Mouse (Mus musculus): Measurements from ENCODE around the gene Epb41l1. TPM values are rescaled to one million over a fixed set of nuclear protein-coding genes. Genes with fewer than 3 reads are reported as not detected.

The Epb41l1 gene
- total and polyA plus RNA-seq, 2 experiments from 2014 or later = 12.7 to 261 TPM

GRCm38 (mm10) chr2:156432874-156433868 is 12.5 kb downstream of the Epb41l1 start:
- H3K4me2 ChIP-seq (ENCODE audit: low read depth, low read length, poor library complexity, severe bottlenecking) = no peak overlapping the region
- H3K9ac ChIP-seq (replicated peaks; ENCODE audit: low read length, poor library complexity, severe bottlenecking) = no peak overlapping the region
- whole genome bisulfite sequencing = 46% methylated on average over 9 of the region's 9 CpGs
- H3K9me3 ChIP-seq (ENCODE audit: low read length) = no peaks in the 10 kb centered on the region
- no peaks in the 10 kb centered on the region for H3K27me3 ChIP-seq (ENCODE audit: insufficient read depth, low read length)
- H3K27ac ChIP-seq (ENCODE audit: low read depth, low read length) = no peak overlapping the region
- ATAC-seq (ENCODE audit: low FRiP score) (no peak), DNase-seq (ENCODE audit: low spot score) (no peak)
- no peaks in the 10 kb centered on the region for H3K4me1 ChIP-seq (ENCODE audit: insufficient read depth, low read length)
- TF ChIP-seq CTCF (IDR thresholded peaks at IDR 0.05) = no peak
- no peaks in the 10 kb centered on the region for H3K36me3 ChIP-seq (ENCODE audit: insufficient read depth, low read length)
- H3K4me3 ChIP-seq (ENCODE audit: low read depth, low read length) = no peak overlapping the region

GRCm38 (mm10) chr2:156437637-156438036 is 16.9 kb downstream of the Epb41l1 start:
- no peaks in the 10 kb centered on the region for H3K4me1 ChIP-seq (ENCODE audit: insufficient read depth, low read length)
- 91% methylated on average over 11 of the region's 11 CpGs for WGBS
- no peak overlapping the region for H3K9ac ChIP-seq (replicated peaks; ENCODE audit: low read length, poor library complexity, severe bottlenecking)
- no peaks in the 10 kb centered on the region for H3K9me3 ChIP-seq (ENCODE audit: low read length)
- no peaks in the 10 kb centered on the region for H3K27me3 ChIP-seq (ENCODE audit: insufficient read depth, low read length)
- H3K36me3 ChIP-seq (ENCODE audit: insufficient read depth, low read length) = peaks cover 13% of the 10 kb centered on the region; the same call in 1 of the 2 replicates
- H3K27ac ChIP-seq (ENCODE audit: low read depth, low read length) = no peak overlapping the region
- ATAC-seq (ENCODE audit: low FRiP score) (no peak), DNase-seq (ENCODE audit: low spot score) (no peak)
- H3K4me2 ChIP-seq (ENCODE audit: low read depth, low read length, poor library complexity, severe bottlenecking) = no peak overlapping the region
- H3K4me3 ChIP-seq (ENCODE audit: low read depth, low read length) = no peak overlapping the region
- no peak for TF ChIP-seq CTCF (IDR thresholded peaks at IDR 0.05)

- ATAC-seq (ENCODE audit: low FRiP score) (no peak), DNase-seq (ENCODE audit: low spot score) (no peak)
- Histone ChIP-seq H3K27me3 (ENCODE audit: insufficient read depth, low read length) (no peaks in the 10 kb centered on the region), H3K4me3 (ENCODE audit: low read depth, low read length) (no peak overlapping the region), H3K4me2 (ENCODE audit: low read depth, low read length, poor library complexity, severe bottlenecking) (no peak overlapping the region), H3K4me1 (ENCODE audit: insufficient read depth, low read length) (no peaks in the 10 kb centered on the region), H3K36me3 (ENCODE audit: insufficient read depth, low read length) (peaks cover 21% of the 10 kb centered on the region), H3K27ac (ENCODE audit: low read depth, low read length) (no peak overlapping the region), H3K9ac (replicated peaks; ENCODE audit: low read length, poor library complexity, severe bottlenecking) (no peak overlapping the region), H3K9me3 (ENCODE audit: low read length) (no peaks in the 10 kb centered on the region)
- no peak for TF ChIP-seq CTCF (IDR thresholded peaks at IDR 0.05)
- WGBS = 45% methylated on average over 11 of the region's 11 CpGs
These were observed 19.2 kb downstream of the Epb41l1 start for GRCm38 (mm10) chr2:156439666-156440462.

GRCm38 (mm10) chr2:156441909-156442308 is 21.2 kb downstream of the Epb41l1 start:
- TF ChIP-seq CTCF (IDR thresholded peaks at IDR 0.05) = no peak
- 56% methylated on average over 6 of the region's 6 CpGs for WGBS
- H3K4me1 ChIP-seq (ENCODE audit: insufficient read depth, low read length) = no peaks in the 10 kb centered on the region
- no peak for DNase-seq (ENCODE audit: low spot score)
- no peak overlapping the region for H3K27ac ChIP-seq (ENCODE audit: low read depth, low read length)
- no peak overlapping the region for H3K4me2 ChIP-seq (ENCODE audit: low read depth, low read length, poor library complexity, severe bottlenecking)
- no peaks in the 10 kb centered on the region for H3K9me3 ChIP-seq (ENCODE audit: low read length)
- H3K36me3 ChIP-seq (ENCODE audit: insufficient read depth, low read length) = peaks cover 32% of the 10 kb centered on the region
- no peak overlapping the region for H3K4me3 ChIP-seq (ENCODE audit: low read depth, low read length)
- H3K9ac ChIP-seq (replicated peaks; ENCODE audit: low read length, poor library complexity, severe bottlenecking) = no peak overlapping the region
- H3K27me3 ChIP-seq (ENCODE audit: insufficient read depth, low read length) = no peaks in the 10 kb centered on the region
- ATAC-seq (ENCODE audit: low FRiP score) = no peak

GRCm38 (mm10) chr2:156443323-156443722 is 22.6 kb downstream of the Epb41l1 start:
- H3K27me3 ChIP-seq (ENCODE audit: insufficient read depth, low read length) = no peaks in the 10 kb centered on the region
- no peak for DNase-seq (ENCODE audit: low spot score)
- H3K4me1 ChIP-seq (ENCODE audit: insufficient read depth, low read length) = no peaks in the 10 kb centered on the region
- no peak overlapping the region for H3K9ac ChIP-seq (replicated peaks; ENCODE audit: low read length, poor library complexity, severe bottlenecking)
- H3K27ac ChIP-seq (ENCODE audit: low read depth, low read length) = no peak overlapping the region
- no peak for TF ChIP-seq CTCF (IDR thresholded peaks at IDR 0.05)
- H3K9me3 ChIP-seq (ENCODE audit: low read length) = no peaks in the 10 kb centered on the region
- H3K4me3 ChIP-seq (ENCODE audit: low read depth, low read length) = no peak overlapping the region
- H3K4me2 ChIP-seq (ENCODE audit: low read depth, low read length, poor library complexity, severe bottlenecking) = no peak overlapping the region
- WGBS = 90% methylated on average over 1 of the region's 1 CpGs
- H3K36me3 ChIP-seq (ENCODE audit: insufficient read depth, low read length) = peaks cover 32% of the 10 kb centered on the region
- no peak for ATAC-seq (ENCODE audit: low FRiP score)

Measured in midbrain, postnatal 0 days (tissue).